Comparison of ENCODE assay signal across 8 mouse cellular contexts in the genomic region with DNA sequence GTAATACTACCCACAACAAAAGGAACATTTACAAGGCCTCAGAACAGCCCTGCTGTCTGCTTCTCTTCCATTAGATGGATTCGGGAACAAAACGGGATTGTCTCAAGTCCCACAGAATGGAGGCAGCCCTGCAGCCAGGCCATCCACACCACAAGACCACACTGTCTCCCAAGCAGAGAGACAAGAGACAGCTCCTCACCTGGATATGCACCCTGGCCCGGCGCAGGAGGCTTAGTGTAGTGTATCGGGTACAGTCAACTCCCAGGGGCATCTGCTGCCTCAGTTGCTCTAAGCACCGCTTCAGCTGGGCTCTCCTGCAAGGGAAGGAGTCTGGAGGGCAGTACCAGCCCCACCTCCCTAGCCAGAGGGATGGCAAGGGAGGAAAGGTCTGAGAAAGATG. TPM values are rescaled to one million over a fixed set of nuclear protein-coding genes. Genes with fewer than 3 reads are reported as not detected.
DNase-seq lines count a peak whose midpoint lies in the region; ATAC-seq lines count a peak whose summit lies in the region.

No protein-coding gene starts in this region.

- peaks cover 32% of the 10 kb centered on the region for H3K36me3 ChIP-seq in megakaryocyte, embryonic 14.5 days (replicated peaks; ENCODE audit: low read length)
- H3K36me3 ChIP-seq in forebrain, embryonic 11.5 days (ENCODE audit: control insufficient read depth, insufficient read depth, low read length), result peaks cover 13% of the 10 kb centered on the region
- H3K36me3 ChIP-seq in limb, embryonic 12.5 days, result peaks cover 33% of the 10 kb centered on the region
- peaks cover 28% of the 10 kb centered on the region for H3K36me3 ChIP-seq in neural tube, embryonic 15.5 days

- WGBS in forebrain, embryonic 11.5 days, result 86% methylated on average over 6 of the region's 6 CpGs
- WGBS in limb, embryonic 12.5 days, result 81% methylated on average over 6 of the region's 6 CpGs
- 89% methylated on average over 6 of the region's 6 CpGs for WGBS in neural tube, embryonic 15.5 days

- H3K9ac ChIP-seq in forebrain, embryonic 11.5 days (ENCODE audit: low read length), result peak overlapping the region; percentile 82
- H3K9ac ChIP-seq in limb, embryonic 12.5 days (replicated peaks), result peak overlapping the region; percentile 75
- peak overlapping the region; percentile 20; the same call in 1 of the 2 replicates for H3K9ac ChIP-seq in neural tube, embryonic 15.5 days (replicated peaks)

- H3K27ac ChIP-seq in forebrain, embryonic 11.5 days (ENCODE audit: low read depth, low read length), result no peak overlapping the region
- no peak overlapping the region for H3K27ac ChIP-seq in limb, embryonic 12.5 days
- H3K27ac ChIP-seq in neural tube, embryonic 15.5 days (replicated peaks), result no peak overlapping the region

- ATAC-seq in megakaryocyte, adult 5-6 weeks (ENCODE audit: poor library complexity, severe bottlenecking), result no peak
- no peak for ATAC-seq in forebrain, embryonic 11.5 days (replicated peaks; ENCODE audit: low FRiP score)
- ATAC-seq in limb, embryonic 12.5 days (ENCODE audit: insufficient number of reproducible peaks, insufficient read depth, low FRiP score, low TSS enrichment, low read depth), result no peak
- no peak for ATAC-seq in neural tube, embryonic 15.5 days (ENCODE audit: low FRiP score)

- H3K4me2 ChIP-seq in forebrain, embryonic 11.5 days (ENCODE audit: low read depth, low read length, severe bottlenecking), result peak overlapping the region; percentile 70
- peak overlapping the region; percentile 90 for H3K4me2 ChIP-seq in limb, embryonic 12.5 days
- H3K4me2 ChIP-seq in neural tube, embryonic 15.5 days, result peak overlapping the region; percentile 98

- H3K27me3 ChIP-seq in megakaryocyte, embryonic 14.5 days (replicated peaks), result no peaks in the 10 kb centered on the region
- no peaks in the 10 kb centered on the region for H3K27me3 ChIP-seq in forebrain, embryonic 11.5 days (ENCODE audit: control insufficient read depth, insufficient read depth, low read length)
- no peaks in the 10 kb centered on the region for H3K27me3 ChIP-seq in limb, embryonic 12.5 days
- no peaks in the 10 kb centered on the region for H3K27me3 ChIP-seq in neural tube, embryonic 15.5 days (replicated peaks)

- H3K4me1 ChIP-seq in megakaryocyte, embryonic 14.5 days, result peaks cover 75% of the 10 kb centered on the region
- H3K4me1 ChIP-seq in forebrain, embryonic 11.5 days (replicated peaks; ENCODE audit: control insufficient read depth, insufficient read depth, low read length), result peaks cover 7% of the 10 kb centered on the region
- peaks cover 40% of the 10 kb centered on the region for H3K4me1 ChIP-seq in limb, embryonic 12.5 days (replicated peaks)
- H3K4me1 ChIP-seq in neural tube, embryonic 15.5 days, result peaks cover 50% of the 10 kb centered on the region

- no peaks in the 10 kb centered on the region for H3K9me3 ChIP-seq in megakaryocyte, embryonic 14.5 days
- H3K9me3 ChIP-seq in forebrain, embryonic 11.5 days (ENCODE audit: control insufficient read depth, low read length), result no peaks in the 10 kb centered on the region
- no peaks in the 10 kb centered on the region for H3K9me3 ChIP-seq in limb, embryonic 12.5 days
- H3K9me3 ChIP-seq in neural tube, embryonic 15.5 days (replicated peaks), result no peaks in the 10 kb centered on the region

- peak overlapping the region; percentile 30 for H3K4me3 ChIP-seq in megakaryocyte, embryonic 14.5 days (replicated peaks)
- H3K4me3 ChIP-seq in forebrain, embryonic 11.5 days (ENCODE audit: low read depth, low read length), result peak overlapping the region; percentile 67
- peak overlapping the region; percentile 72 for H3K4me3 ChIP-seq in limb, embryonic 12.5 days (replicated peaks)
- H3K4me3 ChIP-seq in neural tube, embryonic 15.5 days (replicated peaks), result 0 out of 2 replicates have a peak overlapping the region, but pooled peaks have one; percentile 83

- DNase-seq in forebrain, embryonic 11.5 days (ENCODE audit: low spot score), result peak; percentile 55
- no peak for DNase-seq in right cerebral cortex, postnatal 36 days (ENCODE audit: low spot score in 2 of 2)
- no peak for DNase-seq in kidney, adult 18-20 months
- no peak for DNase-seq in layer of hippocampus, postnatal 10 days (ENCODE audit: low spot score in 2 of 2)

RNA-seq across cellular contexts. Expression of gene Mxd3, which starts 1.5 kb away (rescaled TPM):
- 5.7 TPM in 1 of 2 replicates, not detected in the other for polyA plus RNA-seq in megakaryocyte, embryonic 14.5 days (2012; ENCODE audit: insufficient read depth, low replicate concordance)
- 33.1 and 36.5 TPM in 2 replicates for total RNA-seq in megakaryocyte, adult 5-6 weeks (2015)
- 31.4 and 36.1 TPM in 2 replicates for total RNA-seq in megakaryocyte, adult 5-6 weeks (2017)
- 37.2 and 42.2 TPM in 2 replicates for polyA plus RNA-seq in forebrain, embryonic 11.5 days (2014; fragmentation: Nextera tagmentation; extraction: Ambion mirVana)
- 33.7 and 34.9 TPM in 2 replicates for polyA plus RNA-seq in limb, embryonic 12.5 days (2016; fragmentation: Nextera tagmentation; extraction: Ambion mirVana)
- 9.3 and 11.4 TPM in 2 replicates for polyA plus RNA-seq in neural tube, embryonic 15.5 days (2015; fragmentation: Nextera tagmentation; extraction: Ambion mirVana)
- total RNA-seq in layer of hippocampus, postnatal 10 days (2021), result 1 to 10 TPM; 2.4 to 2.9 TPM

RNA-seq across cellular contexts. Expression of gene Rab24, which starts 6.4 kb away (rescaled TPM):
- 23.5 and 94.6 TPM in 2 replicates for polyA plus RNA-seq in megakaryocyte, embryonic 14.5 days (2012; ENCODE audit: insufficient read depth, low replicate concordance)
- 228 and 247 TPM in 2 replicates for total RNA-seq in megakaryocyte, adult 5-6 weeks (2015)
- 47.0 and 54.4 TPM in 2 replicates for total RNA-seq in megakaryocyte, adult 5-6 weeks (2017)
- 84.4 and 101 TPM in 2 replicates for polyA plus RNA-seq in forebrain, embryonic 11.5 days (2014; fragmentation: Nextera tagmentation; extraction: Ambion mirVana)
- polyA plus RNA-seq in limb, embryonic 12.5 days (2016; fragmentation: Nextera tagmentation; extraction: Ambion mirVana), result 108 and 109 TPM in 2 replicates
- 97.0 and 102 TPM in 2 replicates for polyA plus RNA-seq in neural tube, embryonic 15.5 days (2015; fragmentation: Nextera tagmentation; extraction: Ambion mirVana)
- 10 to 100 TPM; 62.4 to 66.9 TPM for total RNA-seq in layer of hippocampus, postnatal 10 days (2021)

RNA-seq across cellular contexts. Expression of gene Prelid1, which starts 7.9 kb away (rescaled TPM):
- 484 and 629 TPM in 2 replicates for polyA plus RNA-seq in megakaryocyte, embryonic 14.5 days (2012; ENCODE audit: insufficient read depth, low replicate concordance)
- total RNA-seq in megakaryocyte, adult 5-6 weeks (2015), result 455 and 498 TPM in 2 replicates
- 146 and 163 TPM in 2 replicates for total RNA-seq in megakaryocyte, adult 5-6 weeks (2017)
- 422 and 451 TPM in 2 replicates for polyA plus RNA-seq in forebrain, embryonic 11.5 days (2014; fragmentation: Nextera tagmentation; extraction: Ambion mirVana)
- polyA plus RNA-seq in limb, embryonic 12.5 days (2016; fragmentation: Nextera tagmentation; extraction: Ambion mirVana), result 361 and 370 TPM in 2 replicates
- polyA plus RNA-seq in neural tube, embryonic 15.5 days (2015; fragmentation: Nextera tagmentation; extraction: Ambion mirVana), result 311 and 344 TPM in 2 replicates
- 100 to 1,000 TPM; 169 to 177 TPM for total RNA-seq in layer of hippocampus, postnatal 10 days (2021)

RNA-seq across cellular contexts. Expression of gene Lman2, which starts 34.4 kb away (rescaled TPM):
- 59.9 and 62.1 TPM in 2 replicates for polyA plus RNA-seq in megakaryocyte, embryonic 14.5 days (2012; ENCODE audit: insufficient read depth, low replicate concordance)
- total RNA-seq in megakaryocyte, adult 5-6 weeks (2015), result 73.6 and 74.9 TPM in 2 replicates
- total RNA-seq in megakaryocyte, adult 5-6 weeks (2017), result 91.4 and 96.4 TPM in 2 replicates
- 90.4 and 94.2 TPM in 2 replicates for polyA plus RNA-seq in forebrain, embryonic 11.5 days (2014; fragmentation: Nextera tagmentation; extraction: Ambion mirVana)
- 92.9 and 99.8 TPM in 2 replicates for polyA plus RNA-seq in limb, embryonic 12.5 days (2016; fragmentation: Nextera tagmentation; extraction: Ambion mirVana)
- polyA plus RNA-seq in neural tube, embryonic 15.5 days (2015; fragmentation: Nextera tagmentation; extraction: Ambion mirVana), result 44.9 and 57.7 TPM in 2 replicates
- total RNA-seq in layer of hippocampus, postnatal 10 days (2021), result 10 to 100 TPM; 44.7 to 49.4 TPM

RNA-seq across cellular contexts. Expression of gene Rgs14, which starts 41.4 kb away (rescaled TPM):
- 6.2 and 8.4 TPM in 2 replicates for polyA plus RNA-seq in megakaryocyte, embryonic 14.5 days (2012; ENCODE audit: insufficient read depth, low replicate concordance)
- total RNA-seq in megakaryocyte, adult 5-6 weeks (2015), result 55.3 and 56.5 TPM in 2 replicates
- 68.1 and 75.0 TPM in 2 replicates for total RNA-seq in megakaryocyte, adult 5-6 weeks (2017)
- polyA plus RNA-seq in forebrain, embryonic 11.5 days (2014; fragmentation: Nextera tagmentation; extraction: Ambion mirVana), result 0.33 and 0.44 TPM in 2 replicates
- polyA plus RNA-seq in limb, embryonic 12.5 days (2016; fragmentation: Nextera tagmentation; extraction: Ambion mirVana), result 0.82 and 1.2 TPM in 2 replicates
- polyA plus RNA-seq in neural tube, embryonic 15.5 days (2015; fragmentation: Nextera tagmentation; extraction: Ambion mirVana), result 0.81 and 2.6 TPM in 2 replicates
- total RNA-seq in layer of hippocampus, postnatal 10 days (2021), result 10 to 100 TPM; 28.6 to 37.0 TPM

Comparison
In these comparisons a context has a peak if more than half of its experiments do, and no peak if none do; other contexts are left out.
1. H3K4me3 ChIP-seq: peak in every context shown above with its lines; median percentile 83 in neural tube, embryonic 15.5 days; 72 in limb, embryonic 12.5 days; 67 in forebrain, embryonic 11.5 days; 30 in megakaryocyte, embryonic 14.5 days.
2. H3K9ac ChIP-seq: peak in every context shown above with its lines; median percentile 82 in forebrain, embryonic 11.5 days; 75 in limb, embryonic 12.5 days; 20 in neural tube, embryonic 15.5 days.